Mouse (Mus musculus): ENCODE measurements around the gene Tmod3. TPM values are rescaled to one million over a fixed set of nuclear protein-coding genes. Genes with fewer than 3 reads are reported as not detected.
A peak's percentile ranks its signal among the peaks of the same experiment; 100 is the strongest.
"Not testable (repeated sequence)": the region's sequence is repeated elsewhere in the genome, so short reads cannot be mapped to it uniquely, and the experiment has no call there.

The Tmod3 gene
- polyA plus RNA-seq, 1 experiment from 2014 or later, result 143 TPM

DNA sequence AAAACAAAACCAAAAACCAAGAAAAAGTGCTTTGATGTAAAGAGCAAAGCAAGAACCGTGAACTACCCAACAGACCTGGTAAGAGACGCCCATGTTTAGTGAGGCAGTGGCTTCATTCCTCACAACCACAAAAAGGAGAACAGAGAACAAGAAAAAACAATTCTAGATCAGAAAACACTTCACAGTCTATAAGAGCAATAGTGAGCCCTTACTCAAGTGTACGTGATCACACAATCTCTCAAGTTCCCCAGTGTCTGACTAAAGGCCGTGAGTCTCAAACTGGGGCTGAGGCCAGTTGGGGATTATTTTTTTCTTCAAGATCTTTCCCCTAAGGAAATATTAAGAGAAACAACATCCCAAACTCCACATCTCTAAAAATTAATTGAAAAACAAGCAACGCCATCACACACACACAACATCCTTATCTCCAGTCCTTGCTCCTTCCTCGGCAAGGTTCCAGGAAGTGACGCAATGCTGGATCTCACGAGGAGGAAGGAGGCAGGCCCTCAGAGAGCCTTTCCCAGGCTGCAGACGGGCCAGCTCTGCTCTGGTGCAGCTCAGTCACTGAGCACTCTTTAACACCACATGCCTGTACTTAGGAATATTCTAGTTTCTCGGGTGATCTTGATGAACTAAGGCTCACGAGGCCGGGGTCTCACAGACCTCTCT is 12.4 kb downstream of the Tmod3 start:
- 64% methylated on average over 12 of the region's 12 CpGs for WGBS
- H3K9ac ChIP-seq, result no peak overlapping the region
- peaks cover 8% of the 10 kb centered on the region; the same call in 1 of the 2 replicates for H3K36me3 ChIP-seq
- H3K27ac ChIP-seq, result peak overlapping the region; percentile 70
- H3K4me3 ChIP-seq (replicated peaks), result no peak overlapping the region
- H3K4me2 ChIP-seq, result peak overlapping the region; percentile 21; the same call in 1 of the 2 replicates
- H3K9me3 ChIP-seq (replicated peaks), result 0 out of 2 replicates have a peak, but pooled peaks cover 2% of the 10 kb centered on the region
- peak; percentile 61 for ATAC-seq (replicated peaks; ENCODE audit: low FRiP score)
- no peaks in the 10 kb centered on the region for H3K27me3 ChIP-seq
- peaks cover 45% of the 10 kb centered on the region for H3K4me1 ChIP-seq

DNA sequence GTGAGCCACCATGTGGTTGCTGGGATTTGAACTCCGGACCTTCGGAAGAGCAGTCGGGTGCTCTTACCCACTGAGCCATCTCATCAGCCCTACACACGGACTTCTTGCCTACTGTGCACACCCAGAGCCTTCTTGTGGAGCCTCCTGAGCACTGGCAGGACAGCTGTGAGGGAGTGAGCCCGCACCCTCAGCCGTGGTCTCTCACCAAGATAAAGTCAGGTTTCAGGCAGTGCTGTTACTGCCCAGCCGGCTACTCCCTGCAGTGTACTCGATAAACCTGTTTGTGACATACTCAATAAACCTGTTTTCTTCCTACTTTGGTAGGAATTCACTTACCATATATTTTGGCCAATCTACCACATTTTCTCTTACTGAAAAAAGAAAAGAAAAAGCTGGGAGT is 13.9 kb downstream of the Tmod3 start:
- Histone ChIP-seq H3K9ac (no peak overlapping the region), H3K4me3 (replicated peaks) (no peak overlapping the region), H3K36me3 (peaks cover 5% of the 10 kb centered on the region; the same call in 1 of the 2 replicates), H3K4me2 (no peak overlapping the region), H3K9me3 (replicated peaks) (0 out of 2 replicates have a peak, but pooled peaks cover 2% of the 10 kb centered on the region), H3K27me3 (no peaks in the 10 kb centered on the region), H3K27ac (peak overlapping the region; percentile 59), H3K4me1 (peaks cover 45% of the 10 kb centered on the region)
- ATAC-seq (replicated peaks; ENCODE audit: low FRiP score), result no peak; the same call in 1 of the 2 replicates
- 82% methylated on average over 8 of the region's 8 CpGs for WGBS

DNA sequence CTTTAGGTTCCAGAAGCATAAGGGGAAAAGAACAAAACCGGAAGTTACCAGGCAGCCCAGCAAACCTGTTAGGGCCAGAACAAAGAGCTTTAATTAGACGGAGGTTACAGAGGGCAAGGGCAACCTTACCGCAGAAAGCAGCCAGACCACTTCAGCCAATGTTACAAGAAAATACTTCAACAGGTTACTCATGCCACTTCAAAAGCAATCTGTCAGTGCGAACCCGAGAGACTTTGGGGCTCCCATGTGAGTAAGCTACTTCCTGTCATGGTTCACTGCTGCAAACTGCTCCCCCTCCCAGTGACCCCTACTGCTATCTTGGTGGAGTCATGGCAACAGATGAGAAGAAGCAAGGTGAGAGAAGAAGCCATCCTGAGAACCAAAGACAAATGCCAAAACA is 18.0 kb downstream of the Tmod3 start:
- peak overlapping the region; percentile 45 for H3K27ac ChIP-seq
- ATAC-seq (replicated peaks; ENCODE audit: low FRiP score), result peak; percentile 56; the same call in 1 of the 2 replicates
- no peak overlapping the region for H3K4me2 ChIP-seq
- peaks cover 29% of the 10 kb centered on the region for H3K4me1 ChIP-seq
- H3K27me3 ChIP-seq, result no peaks in the 10 kb centered on the region
- no peak overlapping the region for H3K9ac ChIP-seq
- WGBS, result 8% methylated on average over 5 of the region's 5 CpGs
- H3K9me3 ChIP-seq (replicated peaks), result no peaks in the 10 kb centered on the region
- no peak overlapping the region for H3K4me3 ChIP-seq (replicated peaks)
- no peaks in the 10 kb centered on the region for H3K36me3 ChIP-seq

DNA sequence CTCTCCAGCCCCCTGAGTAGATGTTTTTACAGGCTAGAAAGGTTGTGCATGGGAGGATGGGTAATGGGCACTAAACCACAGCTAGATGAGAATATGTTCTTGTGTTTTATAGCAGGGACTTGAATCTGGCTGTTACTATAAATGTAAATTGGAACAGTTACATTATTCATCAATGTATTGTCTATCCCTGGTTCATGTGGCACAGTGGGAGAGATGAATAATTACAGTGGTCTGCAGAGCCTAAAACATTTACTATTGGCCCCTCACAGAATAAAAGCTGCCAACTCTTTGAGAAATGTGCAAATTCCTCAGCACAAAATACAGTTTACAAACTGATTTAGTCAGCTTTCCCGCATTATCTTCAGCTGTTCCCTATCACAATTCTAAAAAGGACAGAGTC is 23.0 kb downstream of the Tmod3 start:
- Histone ChIP-seq H3K4me3 (replicated peaks) (no peak overlapping the region), H3K4me2 (no peak overlapping the region), H3K27me3 (no peaks in the 10 kb centered on the region), H3K27ac (no peak overlapping the region), H3K4me1 (peaks cover 2% of the 10 kb centered on the region), H3K9me3 (replicated peaks) (no peaks in the 10 kb centered on the region), H3K9ac (no peak overlapping the region), H3K36me3 (peaks cover 12% of the 10 kb centered on the region; the same call in 1 of the 2 replicates)
- no peak for ATAC-seq (replicated peaks; ENCODE audit: low FRiP score)
- 84% methylated on average over 1 of the region's 1 CpGs for WGBS

DNA sequence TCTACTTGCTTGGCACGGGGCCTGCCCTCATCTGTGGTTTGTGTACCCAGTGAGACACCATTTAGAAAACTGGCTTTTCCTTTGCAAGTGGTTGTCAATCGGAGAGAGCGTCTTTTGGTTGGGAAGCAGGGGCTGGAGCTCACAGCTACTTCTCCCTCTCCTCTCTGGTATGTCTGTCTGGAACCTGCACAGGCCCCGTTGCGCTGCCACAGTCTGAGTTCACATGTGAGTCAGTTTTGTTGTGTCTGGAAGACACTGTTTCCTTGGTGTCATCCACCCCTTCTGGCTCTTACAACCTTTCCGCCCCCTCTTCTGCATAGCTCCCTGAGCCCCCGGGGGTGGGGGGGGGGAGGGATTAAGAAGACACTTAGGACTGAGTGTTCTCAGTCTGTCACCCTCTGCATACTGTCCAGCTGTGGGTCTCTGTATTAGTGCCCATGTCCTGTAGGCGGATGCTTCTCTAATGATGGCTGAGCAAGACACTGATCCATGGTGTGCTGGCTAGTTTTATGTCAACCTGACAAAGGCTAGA is 25.0 kb downstream of the Tmod3 start:
- H3K9ac ChIP-seq, result no peak overlapping the region
- no peaks in the 10 kb centered on the region; the same call in 1 of the 2 replicates for H3K4me1 ChIP-seq
- WGBS, result 92% methylated on average over 8 of the region's 8 CpGs
- no peak overlapping the region for H3K4me3 ChIP-seq (replicated peaks)
- H3K36me3 ChIP-seq, result peaks cover 26% of the 10 kb centered on the region
- no peak overlapping the region for H3K4me2 ChIP-seq
- no peak overlapping the region for H3K27ac ChIP-seq
- no peaks in the 10 kb centered on the region for H3K9me3 ChIP-seq (replicated peaks)
- no peak for ATAC-seq (replicated peaks; ENCODE audit: low FRiP score)
- H3K27me3 ChIP-seq, result no peaks in the 10 kb centered on the region

DNA sequence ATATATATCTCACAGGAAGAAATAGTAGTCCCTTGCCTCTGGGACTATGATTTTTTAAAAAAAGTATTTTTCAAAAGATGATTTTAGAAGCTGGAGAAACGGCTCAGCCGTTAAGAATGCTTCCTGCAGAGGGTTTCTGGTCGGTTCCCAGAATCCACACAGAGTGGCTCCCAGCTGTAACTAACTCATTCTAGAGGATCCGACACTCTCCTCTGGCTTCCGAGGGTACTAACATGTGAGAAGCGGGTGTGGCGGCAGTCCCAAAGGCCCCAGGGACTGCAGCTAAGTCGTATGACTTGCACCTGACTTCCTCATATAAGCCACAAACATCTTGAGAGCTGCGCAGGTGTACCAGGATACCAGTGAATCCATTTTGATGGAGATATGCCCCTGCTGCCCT is 26.5 kb downstream of the Tmod3 start:
- not testable (repeated sequence) for H3K27ac ChIP-seq; H3K9ac ChIP-seq; H3K9me3 ChIP-seq (replicated peaks); H3K4me3 ChIP-seq (replicated peaks); ATAC-seq (replicated peaks; ENCODE audit: low FRiP score); H3K4me2 ChIP-seq; H3K27me3 ChIP-seq; H3K4me1 ChIP-seq
- 83% methylated on average over 9 of the region's 9 CpGs for WGBS
- peaks cover 39% of the 10 kb centered on the region for H3K36me3 ChIP-seq

DNA sequence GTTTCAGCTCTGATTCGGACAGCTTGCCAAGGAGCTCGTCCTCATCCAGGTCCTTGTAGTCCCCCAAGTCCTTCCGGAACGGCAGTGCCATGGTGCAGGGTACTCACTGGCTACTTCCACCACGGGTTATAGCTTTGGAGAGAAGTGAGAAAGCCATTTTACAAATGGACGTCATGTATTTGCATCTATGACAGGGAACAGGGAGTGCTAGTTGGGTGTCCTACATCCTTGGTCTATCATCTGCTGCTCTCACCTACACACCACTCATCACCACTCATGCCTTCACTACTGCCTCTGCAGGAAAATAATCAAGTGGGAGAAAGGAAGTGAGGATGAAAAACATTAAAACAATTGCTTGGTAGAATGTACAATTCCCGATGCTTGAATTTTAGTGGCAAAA is 27.0 kb downstream of the Tmod3 start:
- Histone ChIP-seq H3K4me1 (no peaks in the 10 kb centered on the region; the same call in 1 of the 2 replicates), H3K4me3 (replicated peaks) (no peak overlapping the region), H3K9me3 (replicated peaks) (no peaks in the 10 kb centered on the region), H3K36me3 (peaks cover 39% of the 10 kb centered on the region), H3K27me3 (no peaks in the 10 kb centered on the region), H3K9ac (no peak overlapping the region), H3K4me2 (no peak overlapping the region), H3K27ac (no peak overlapping the region)
- no peak for ATAC-seq (replicated peaks; ENCODE audit: low FRiP score)
- 76% methylated on average over 7 of the region's 7 CpGs for WGBS

DNA sequence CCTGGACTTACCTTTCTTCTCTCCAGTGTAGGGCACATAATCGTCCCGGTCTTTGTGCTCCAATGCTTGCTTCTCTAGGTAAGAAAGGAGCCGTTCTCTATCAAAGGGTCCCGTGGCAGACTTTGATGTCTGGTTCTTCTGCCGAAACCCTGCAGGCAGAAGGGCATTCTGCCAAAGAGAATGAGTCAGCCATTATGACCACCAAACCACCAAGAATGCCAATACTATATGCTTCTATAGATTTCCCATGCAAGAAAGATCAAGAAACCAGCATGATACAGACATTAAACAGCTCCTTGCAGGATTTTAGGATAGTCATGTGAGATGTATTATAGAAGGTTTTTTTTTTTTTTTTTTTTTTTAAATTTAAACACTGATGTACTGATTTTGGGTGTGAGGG is 30.1 kb downstream of the Tmod3 start:
- ATAC-seq (replicated peaks; ENCODE audit: low FRiP score), result no peak
- Histone ChIP-seq H3K4me3 (replicated peaks) (no peak overlapping the region), H3K4me2 (no peak overlapping the region), H3K27me3 (no peaks in the 10 kb centered on the region), H3K9me3 (replicated peaks) (no peaks in the 10 kb centered on the region), H3K9ac (no peak overlapping the region), H3K4me1 (no peaks in the 10 kb centered on the region; the same call in 1 of the 2 replicates), H3K27ac (no peak overlapping the region), H3K36me3 (peaks cover 32% of the 10 kb centered on the region)
- WGBS, result 76% methylated on average over 5 of the region's 5 CpGs

DNA sequence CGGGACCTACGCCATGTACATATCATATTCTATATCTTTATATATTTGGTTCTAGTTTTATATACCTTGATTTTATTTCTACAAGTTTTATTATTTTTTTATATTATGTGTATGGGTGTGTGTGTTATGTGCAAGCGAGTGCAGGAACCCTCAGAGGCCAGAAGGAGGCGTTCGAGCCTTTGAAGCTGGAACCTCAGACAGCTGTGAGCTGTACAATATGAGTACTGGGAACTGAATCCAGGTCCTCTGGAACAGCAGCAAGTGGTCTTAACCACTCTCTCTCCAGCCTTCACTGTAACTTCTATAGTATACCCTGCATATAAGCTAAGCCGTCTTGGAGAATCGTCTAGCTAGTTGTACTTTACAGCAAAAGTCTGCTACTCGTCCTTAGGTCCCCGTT is 31.4 kb downstream of the Tmod3 start:
- H3K4me2 ChIP-seq, result no peak overlapping the region
- ATAC-seq (replicated peaks; ENCODE audit: low FRiP score), result no peak
- H3K9ac ChIP-seq, result no peak overlapping the region
- H3K9me3 ChIP-seq (replicated peaks), result no peaks in the 10 kb centered on the region
- H3K27me3 ChIP-seq, result no peaks in the 10 kb centered on the region
- H3K36me3 ChIP-seq, result peaks cover 32% of the 10 kb centered on the region
- 94% methylated on average over 9 of the region's 9 CpGs for WGBS
- no peak overlapping the region for H3K4me3 ChIP-seq (replicated peaks)
- no peaks in the 10 kb centered on the region; the same call in 1 of the 2 replicates for H3K4me1 ChIP-seq
- no peak overlapping the region for H3K27ac ChIP-seq

DNA sequence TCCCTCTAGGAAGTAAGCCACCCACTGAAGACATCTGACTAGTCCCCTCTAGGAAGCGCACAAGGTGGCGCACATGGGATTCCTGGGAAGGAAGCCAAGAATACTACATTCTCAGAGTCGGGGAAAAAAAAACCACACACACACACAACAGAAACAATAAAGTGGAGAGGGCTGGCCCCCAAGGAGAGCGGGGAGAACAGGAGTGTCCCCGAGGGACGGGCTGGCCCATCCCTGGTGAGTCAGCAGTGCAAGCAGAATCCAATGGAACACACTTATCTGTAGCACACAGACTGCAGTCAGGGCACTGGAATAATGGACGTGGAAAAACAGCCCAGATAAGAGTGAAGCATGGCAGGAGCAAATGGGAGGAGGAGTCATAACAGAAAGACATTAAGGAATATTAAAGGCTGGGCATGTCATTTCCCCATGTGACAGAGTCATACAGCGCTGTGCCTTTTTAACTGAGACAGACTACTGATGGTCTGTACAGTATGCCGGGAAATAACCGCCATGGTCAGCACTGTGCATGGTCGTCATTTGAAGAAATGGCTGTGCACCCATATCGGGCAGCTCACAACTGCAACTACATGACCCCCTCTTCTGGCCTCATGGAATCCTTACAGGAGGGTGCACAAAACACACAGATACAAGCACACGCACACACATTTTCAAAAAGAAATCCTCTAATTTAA is 31.9 kb downstream of the Tmod3 start:
- ATAC-seq (replicated peaks; ENCODE audit: low FRiP score), result no peak
- no peak overlapping the region for H3K27ac ChIP-seq

DNA sequence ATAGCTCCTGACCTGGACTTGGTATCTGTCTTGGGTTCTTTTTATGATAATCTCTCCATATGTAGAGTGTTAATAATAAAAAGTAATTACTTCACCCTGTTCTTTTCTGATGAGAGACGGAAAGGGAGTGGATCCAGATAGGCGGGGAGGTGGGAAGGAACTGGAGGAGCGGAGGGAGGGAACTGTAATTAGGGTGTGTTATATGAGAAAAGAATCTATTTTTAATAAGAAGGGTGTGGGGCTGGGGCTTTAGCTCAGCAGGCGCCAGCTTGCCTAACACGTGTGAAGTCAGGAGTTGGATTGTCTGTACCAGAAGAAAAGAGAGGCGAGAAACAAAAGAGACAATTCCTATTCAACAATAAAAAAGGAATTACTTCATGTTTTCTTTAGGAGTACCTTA is 35.8 kb downstream of the Tmod3 start:
- Histone ChIP-seq H3K27ac (no peak overlapping the region), H3K9me3 (replicated peaks) (no peaks in the 10 kb centered on the region), H3K4me1 (no peaks in the 10 kb centered on the region), H3K36me3 (peaks cover 17% of the 10 kb centered on the region), H3K9ac (no peak overlapping the region), H3K4me3 (replicated peaks) (no peak overlapping the region), H3K27me3 (no peaks in the 10 kb centered on the region), H3K4me2 (no peak overlapping the region)
- ATAC-seq (replicated peaks; ENCODE audit: low FRiP score), result no peak
- 77% methylated on average over 6 of the region's 6 CpGs for WGBS

More for the DNA sequence above, 31.9 kb downstream of the Tmod3 start:
- no peak overlapping the region for H3K4me3 ChIP-seq (replicated peaks)
- peaks cover 34% of the 10 kb centered on the region for H3K36me3 ChIP-seq
- H3K9ac ChIP-seq, result no peak overlapping the region
- H3K4me1 ChIP-seq, result no peaks in the 10 kb centered on the region; the same call in 1 of the 2 replicates
- H3K9me3 ChIP-seq (replicated peaks), result no peaks in the 10 kb centered on the region
- WGBS, result 76% methylated on average over 13 of the region's 13 CpGs
- H3K27me3 ChIP-seq, result no peaks in the 10 kb centered on the region
- no peak overlapping the region for H3K4me2 ChIP-seq

DNA sequence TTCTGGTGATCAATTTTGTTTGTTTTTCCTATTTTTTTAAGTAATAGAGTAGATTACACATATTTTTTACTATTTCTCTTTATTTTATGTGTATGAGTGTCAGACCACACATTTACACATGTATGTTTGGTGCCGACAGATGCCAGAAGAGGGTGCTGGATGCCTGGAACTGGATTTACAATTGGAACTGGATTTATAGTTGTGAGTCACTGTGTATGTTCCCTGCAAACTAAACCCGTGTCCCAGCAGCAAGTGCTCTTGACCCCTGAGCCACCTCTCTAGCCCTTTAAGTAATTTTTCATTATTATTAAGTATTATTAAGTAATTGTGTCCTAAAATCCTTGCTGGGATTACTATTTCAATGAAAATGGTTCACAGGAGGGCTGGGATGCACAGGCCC is 37.2 kb downstream of the Tmod3 start:
- no peak for ATAC-seq (replicated peaks; ENCODE audit: low FRiP score)

More for the DNA sequence above, 37.2 kb downstream of the Tmod3 start:
- no peak overlapping the region for H3K4me3 ChIP-seq (replicated peaks)
- H3K4me1 ChIP-seq, result no peaks in the 10 kb centered on the region
- peaks cover 16% of the 10 kb centered on the region; the same call in 1 of the 2 replicates for H3K36me3 ChIP-seq
- no peak overlapping the region for H3K9ac ChIP-seq
- H3K27ac ChIP-seq, result no peak overlapping the region
- no peaks in the 10 kb centered on the region for H3K27me3 ChIP-seq
- H3K9me3 ChIP-seq (replicated peaks), result no peaks in the 10 kb centered on the region
- no peak overlapping the region for H3K4me2 ChIP-seq
- WGBS, result 67% methylated on average over 2 of the region's 2 CpGs
